Mouse (Mus musculus): ENCODE results near the gene Cops8. TPM values are rescaled to one million over a fixed set of nuclear protein-coding genes. Genes with fewer than 3 reads are reported as not detected.
A peak's percentile ranks its signal among the peaks of the same experiment; 100 is the strongest.

Cops8 gene
- polyA plus RNA-seq, 1 experiment, result 58.0 TPM

DNA sequence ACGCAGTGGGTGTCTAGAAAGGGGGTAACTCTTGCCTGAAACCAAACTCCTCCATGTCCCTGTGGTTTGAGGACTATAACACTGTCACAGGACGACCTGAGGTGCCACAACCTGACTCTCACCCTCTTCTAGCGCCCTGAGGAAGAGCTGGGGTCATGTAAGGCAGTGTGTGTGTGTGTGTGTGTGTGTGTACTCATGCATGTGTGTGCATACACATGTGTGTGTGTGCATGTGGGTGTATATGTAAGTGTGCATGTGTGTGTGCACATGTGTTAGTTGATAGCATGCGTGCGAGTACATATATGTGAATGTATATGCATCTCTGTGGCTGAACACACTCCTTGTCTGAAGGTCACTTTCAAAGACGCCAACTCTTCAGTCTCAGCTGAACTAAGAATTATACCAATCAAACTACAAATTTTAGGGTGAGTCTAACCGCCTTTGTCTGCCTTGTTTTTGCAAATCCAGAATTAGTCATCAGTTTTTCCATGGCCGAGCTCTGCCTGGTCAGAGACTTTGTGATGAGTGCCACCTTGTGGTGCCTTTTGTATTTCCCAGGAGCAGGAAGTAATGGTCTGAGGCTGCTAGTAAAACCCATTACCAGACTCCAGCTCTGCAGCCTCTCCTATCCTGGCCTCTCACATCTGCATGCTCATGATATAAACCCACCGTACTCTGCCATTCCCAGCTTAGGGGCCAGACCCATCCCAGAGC lies 14.6 kb upstream of the Cops8 start:
- no peak overlapping the region for H3K4me3 ChIP-seq (replicated peaks; ENCODE audit: extremely low read depth, low read depth, low read length)
- no peaks in the 10 kb centered on the region for H3K4me1 ChIP-seq (ENCODE audit: control insufficient read depth, insufficient read depth, low read length)
- peak; percentile 62 for TF ChIP-seq CTCF (IDR thresholded peaks at IDR 0.05; ENCODE audit: insufficient read depth, low read length)
- no peak for TF ChIP-seq POLR2A (IDR thresholded peaks at IDR 0.05; ENCODE audit: borderline replicate concordance, extremely low read depth, low read depth, low read length)
- WGBS, result 57% methylated on average over 9 of the region's 9 CpGs
- peak; percentile 70 for DNase-seq

DNA sequence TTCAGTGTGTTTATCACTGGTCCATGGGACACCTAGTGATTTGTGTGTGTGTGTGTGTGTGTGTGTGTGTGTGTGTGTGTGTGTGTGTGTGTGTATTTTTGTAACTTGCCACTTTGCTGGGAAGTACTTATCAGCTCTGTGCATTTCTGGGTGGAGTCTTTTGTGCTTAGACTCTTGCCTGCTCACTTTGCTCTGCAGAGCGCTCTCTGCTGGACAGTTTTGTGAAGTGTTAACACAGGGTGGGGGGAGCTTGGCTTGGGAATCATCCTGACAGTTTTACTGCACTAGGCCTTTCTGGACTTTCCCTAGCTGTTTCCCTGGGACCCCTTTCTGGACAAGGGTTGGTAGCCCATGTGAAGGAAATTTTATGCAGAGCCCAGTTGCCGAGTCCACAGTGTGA lies 12.0 kb upstream of the Cops8 start:
- 48% methylated on average over 2 of the region's 2 CpGs for WGBS
- TF ChIP-seq POLR2A (IDR thresholded peaks at IDR 0.05; ENCODE audit: borderline replicate concordance, extremely low read depth, low read depth, low read length) (no peak), CTCF (IDR thresholded peaks at IDR 0.05; ENCODE audit: insufficient read depth, low read length) (peak; percentile 48)
- DNase-seq, result peak; percentile 38
- no peaks in the 10 kb centered on the region for H3K4me1 ChIP-seq (ENCODE audit: control insufficient read depth, insufficient read depth, low read length)
- no peak overlapping the region for H3K4me3 ChIP-seq (replicated peaks; ENCODE audit: extremely low read depth, low read depth, low read length)

DNA sequence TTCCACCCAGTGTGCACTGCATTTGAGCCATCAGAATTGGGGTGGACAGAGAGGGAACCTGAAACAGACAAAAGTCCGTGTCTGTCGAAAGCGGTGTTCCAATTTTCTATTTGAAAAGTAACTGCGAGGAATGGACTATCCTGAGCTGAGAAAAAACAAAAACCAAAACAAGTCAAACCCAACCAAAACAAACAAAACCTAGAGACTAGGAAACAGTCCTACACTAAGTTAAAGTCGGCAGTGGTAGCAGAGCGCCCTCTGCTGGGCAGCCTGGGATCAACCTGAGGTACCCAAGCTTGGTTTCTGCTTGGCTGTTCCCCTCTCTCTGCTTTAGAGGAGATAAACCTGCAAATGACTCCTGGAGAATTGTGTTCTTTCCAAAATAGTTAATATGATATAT lies 10.0 kb upstream of the Cops8 start:
- Histone ChIP-seq H3K4me1 (ENCODE audit: control insufficient read depth, insufficient read depth, low read length) (no peaks in the 10 kb centered on the region), H3K4me3 (replicated peaks; ENCODE audit: extremely low read depth, low read depth, low read length) (no peak overlapping the region)
- peak; percentile 78 for DNase-seq
- TF ChIP-seq POLR2A (IDR thresholded peaks at IDR 0.05; ENCODE audit: borderline replicate concordance, extremely low read depth, low read depth, low read length), result no peak
- TF ChIP-seq CTCF (IDR thresholded peaks at IDR 0.05; ENCODE audit: insufficient read depth, low read length), result peak; percentile 92
- WGBS, result 13% methylated on average over 6 of the region's 6 CpGs

DNA sequence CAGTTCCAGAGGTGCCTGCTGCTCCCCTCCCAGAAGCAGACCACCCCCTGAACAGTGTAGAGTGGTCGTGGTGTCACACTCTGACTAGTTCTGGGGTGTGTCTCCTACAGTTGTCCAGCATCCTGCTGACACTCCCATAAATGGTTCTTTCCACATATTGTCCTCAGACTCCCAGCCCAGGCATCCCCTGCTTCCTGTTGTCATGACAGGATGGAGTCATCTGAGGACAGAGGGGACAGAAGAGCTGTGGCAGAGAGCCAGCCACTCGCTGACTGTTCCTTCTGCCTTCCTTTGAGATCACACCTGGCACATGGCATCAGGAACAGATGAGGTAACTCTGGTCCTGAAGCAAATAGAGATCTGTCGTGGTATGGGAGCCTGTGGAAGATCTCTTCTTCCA lies 3.6 kb upstream of the Cops8 start:
- TF ChIP-seq CTCF (IDR thresholded peaks at IDR 0.05; ENCODE audit: insufficient read depth, low read length) (no peak), POLR2A (IDR thresholded peaks at IDR 0.05; ENCODE audit: borderline replicate concordance, extremely low read depth, low read depth, low read length) (no peak)
- H3K4me1 ChIP-seq (ENCODE audit: control insufficient read depth, insufficient read depth, low read length), result no peaks in the 10 kb centered on the region; the same call in 1 of the 2 replicates
- H3K4me3 ChIP-seq (replicated peaks; ENCODE audit: extremely low read depth, low read depth, low read length), result no peak overlapping the region
- 20% methylated on average over 3 of the region's 3 CpGs for WGBS
- peak; percentile 20 for DNase-seq

DNA sequence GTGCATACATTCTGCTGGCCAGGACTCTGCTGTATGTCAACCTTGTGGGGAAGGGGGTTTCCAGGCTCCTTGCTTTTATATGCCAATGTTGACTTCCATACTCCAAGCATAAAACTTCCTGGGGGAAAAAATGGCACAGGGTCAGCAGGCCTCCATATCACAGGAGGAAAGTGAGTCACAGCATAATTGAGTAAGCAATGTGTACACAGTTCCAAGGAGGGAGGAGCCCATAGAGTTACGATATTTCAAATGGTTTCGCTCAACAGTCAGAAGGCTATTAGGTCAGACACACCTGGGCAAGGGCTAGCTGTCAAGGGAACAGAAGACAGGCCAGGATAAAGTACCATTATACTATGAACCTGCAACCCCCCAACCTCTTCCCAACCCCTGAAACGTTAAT lies 1.7 kb upstream of the Cops8 start:
- TF ChIP-seq CTCF (IDR thresholded peaks at IDR 0.05; ENCODE audit: insufficient read depth, low read length) (no peak), POLR2A (IDR thresholded peaks at IDR 0.05; ENCODE audit: borderline replicate concordance, extremely low read depth, low read depth, low read length) (no peak)
- 55% methylated on average over 3 of the region's 3 CpGs for WGBS
- no peaks in the 10 kb centered on the region; the same call in 1 of the 2 replicates for H3K4me1 ChIP-seq (ENCODE audit: control insufficient read depth, insufficient read depth, low read length)
- H3K4me3 ChIP-seq (replicated peaks; ENCODE audit: extremely low read depth, low read depth, low read length), result no peak overlapping the region
- DNase-seq, result no peak

DNA sequence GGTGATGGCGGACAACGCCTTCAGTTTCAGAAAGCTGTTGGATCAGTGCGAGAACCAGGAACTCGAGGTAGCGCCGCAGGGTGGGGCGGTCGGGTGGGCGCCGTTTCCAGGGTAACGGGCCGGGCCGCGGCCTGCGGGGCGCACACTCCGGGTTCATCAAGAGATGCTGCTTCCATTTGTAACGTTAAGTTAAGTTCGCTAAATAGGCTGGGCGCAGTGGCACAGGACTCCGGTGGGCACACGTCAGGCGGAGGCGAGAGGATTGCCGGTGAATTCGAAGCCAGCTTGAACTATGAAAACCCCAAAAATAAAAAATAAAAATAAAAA lies 743 bp downstream of the Cops8 start:
- DNase-seq, result no peak
- TF ChIP-seq CTCF (IDR thresholded peaks at IDR 0.05; ENCODE audit: insufficient read depth, low read length) (no peak), POLR2A (IDR thresholded peaks at IDR 0.05; ENCODE audit: borderline replicate concordance, extremely low read depth, low read depth, low read length) (no peak)
- 1% methylated on average over 26 of the region's 26 CpGs for WGBS
- peak overlapping the region; percentile 91 for H3K4me3 ChIP-seq (replicated peaks; ENCODE audit: extremely low read depth, low read depth, low read length)
- no peaks in the 10 kb centered on the region; the same call in 1 of the 2 replicates for H3K4me1 ChIP-seq (ENCODE audit: control insufficient read depth, insufficient read depth, low read length)

DNA sequence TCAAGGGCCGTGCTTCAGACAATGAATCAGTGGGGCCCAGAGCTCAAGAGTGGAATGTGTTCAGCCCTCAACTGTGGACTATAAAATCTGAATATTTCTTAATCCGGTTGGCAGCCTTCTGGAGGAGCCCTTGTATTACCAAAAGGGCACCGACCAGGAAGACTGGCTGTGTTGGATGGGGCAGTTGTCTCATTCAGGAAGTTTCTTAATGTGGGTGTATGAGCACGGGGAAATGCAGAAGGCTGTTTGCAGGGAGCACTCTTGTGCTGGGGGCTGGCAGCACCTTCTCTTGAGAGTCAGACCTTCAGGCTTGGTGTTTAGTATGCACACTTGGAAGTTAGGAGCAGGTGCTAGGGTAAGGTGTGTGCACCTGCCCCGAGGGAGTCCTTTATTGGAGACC lies 6.6 kb downstream of the Cops8 start:
- TF ChIP-seq CTCF (IDR thresholded peaks at IDR 0.05; ENCODE audit: insufficient read depth, low read length) (no peak), POLR2A (IDR thresholded peaks at IDR 0.05; ENCODE audit: borderline replicate concordance, extremely low read depth, low read depth, low read length) (no peak)
- 77% methylated on average over 5 of the region's 5 CpGs for WGBS
- DNase-seq, result no peak
- H3K4me3 ChIP-seq (replicated peaks; ENCODE audit: extremely low read depth, low read depth, low read length), result no peak overlapping the region
- H3K4me1 ChIP-seq (ENCODE audit: control insufficient read depth, insufficient read depth, low read length), result no peaks in the 10 kb centered on the region

DNA sequence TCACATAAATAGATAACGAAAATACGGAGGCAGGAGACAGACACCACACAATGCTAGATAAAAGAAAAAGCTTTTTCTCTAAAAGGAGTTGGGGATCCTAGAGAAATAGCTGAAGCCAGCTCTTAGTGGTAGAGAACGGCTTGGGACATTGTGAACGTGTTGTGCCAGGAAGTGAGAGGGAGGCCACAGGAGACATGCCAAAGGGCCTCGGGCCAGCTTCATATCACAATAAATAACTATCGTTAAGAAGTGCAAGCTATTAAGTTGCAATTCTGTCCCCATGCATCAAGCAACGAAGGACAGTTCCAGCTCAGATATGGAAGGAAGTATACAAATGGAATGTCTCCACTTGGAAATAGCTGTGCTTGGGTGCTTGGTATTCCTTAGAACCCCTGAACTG lies 14.5 kb downstream of the Cops8 start:
- no peak for DNase-seq
- 55% methylated on average over 7 of the region's 7 CpGs for WGBS
- Histone ChIP-seq H3K4me1 (ENCODE audit: control insufficient read depth, insufficient read depth, low read length) (no peaks in the 10 kb centered on the region), H3K4me3 (replicated peaks; ENCODE audit: extremely low read depth, low read depth, low read length) (no peak overlapping the region)
- no peak for TF ChIP-seq POLR2A (IDR thresholded peaks at IDR 0.05; ENCODE audit: borderline replicate concordance, extremely low read depth, low read depth, low read length)

DNA sequence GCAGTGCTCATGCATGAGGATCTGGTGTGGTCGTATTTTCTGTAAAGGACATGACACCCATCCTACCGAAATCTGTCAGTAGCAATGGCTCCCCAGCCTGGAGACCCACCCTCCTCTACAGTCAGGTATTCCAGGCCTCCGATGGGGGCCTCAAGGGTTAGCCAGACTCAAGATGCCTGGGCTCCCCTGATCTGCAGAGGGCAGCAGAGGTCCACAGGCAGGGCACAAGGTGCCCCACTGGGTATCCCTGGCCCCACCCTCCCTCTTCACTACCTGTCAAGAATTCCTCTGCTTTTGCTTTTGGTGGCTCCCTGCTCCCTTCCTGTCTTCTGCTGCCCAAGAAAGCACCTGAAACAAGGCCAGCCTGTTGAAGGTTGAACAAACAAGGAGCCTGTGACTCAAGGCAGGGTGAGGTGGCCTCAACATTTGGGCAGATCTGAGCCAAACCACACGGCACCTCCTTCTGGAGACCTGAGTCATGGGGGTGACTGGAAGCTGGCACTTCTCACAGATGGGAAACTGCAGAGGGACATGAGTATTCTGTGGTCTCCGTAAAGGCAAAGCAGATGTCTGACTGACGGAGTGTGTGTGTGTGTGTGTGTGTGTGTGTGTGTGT lies 30.7 kb downstream of the Cops8 start:
- DNase-seq, result peak; percentile 36
- WGBS, result 61% methylated on average over 6 of the region's 6 CpGs
- H3K4me1 ChIP-seq (ENCODE audit: control insufficient read depth, insufficient read depth, low read length), result no peaks in the 10 kb centered on the region
- TF ChIP-seq CTCF (IDR thresholded peaks at IDR 0.05; ENCODE audit: insufficient read depth, low read length) (peak; percentile 28; the same call in 1 of the 2 replicates), POLR2A (IDR thresholded peaks at IDR 0.05; ENCODE audit: borderline replicate concordance, extremely low read depth, low read depth, low read length) (no peak)
- no peak overlapping the region for H3K4me3 ChIP-seq (replicated peaks; ENCODE audit: extremely low read depth, low read depth, low read length)

DNA sequence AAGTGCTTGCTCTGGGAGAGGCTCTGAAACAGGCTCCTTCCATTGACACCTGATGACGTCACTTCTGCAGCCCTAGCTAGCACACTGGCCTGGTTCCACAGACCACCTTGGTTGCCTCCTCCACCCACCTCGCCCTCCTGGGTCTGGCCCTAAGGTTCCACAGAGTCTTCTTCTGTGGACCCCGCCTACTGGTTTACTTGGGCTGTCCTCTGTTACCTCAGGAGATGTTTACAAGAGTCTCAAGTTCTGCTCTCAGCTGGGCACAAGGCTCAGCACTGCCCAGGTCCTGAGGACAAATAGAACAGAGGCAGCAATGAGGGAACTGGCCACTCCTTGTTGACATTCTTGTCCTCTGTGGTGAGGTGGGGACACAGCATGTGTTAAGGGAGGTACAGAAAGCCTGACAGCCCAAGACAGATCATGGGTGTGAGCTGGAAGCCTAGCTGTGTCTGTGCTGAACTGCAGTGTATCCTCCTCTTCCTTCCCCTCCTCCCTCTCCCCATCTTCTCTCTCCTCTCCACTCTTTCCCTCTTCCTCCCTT lies 31.5 kb downstream of the Cops8 start:
- 60% methylated on average over 3 of the region's 3 CpGs for WGBS
- H3K4me3 ChIP-seq (replicated peaks; ENCODE audit: extremely low read depth, low read depth, low read length), result no peak overlapping the region
- no peak for DNase-seq
- TF ChIP-seq CTCF (IDR thresholded peaks at IDR 0.05; ENCODE audit: insufficient read depth, low read length) (no peak), POLR2A (IDR thresholded peaks at IDR 0.05; ENCODE audit: borderline replicate concordance, extremely low read depth, low read depth, low read length) (no peak)
- no peaks in the 10 kb centered on the region for H3K4me1 ChIP-seq (ENCODE audit: control insufficient read depth, insufficient read depth, low read length)

Data from lung, adult 2 months (tissue).